Mouse (Mus musculus) lung, adult 2 months (tissue): Measurements from ENCODE around the gene Traf4.

Source experiments
- CTCF ChIP-seq: fragments of 200-500 bp; IDR thresholded peaks from 2 replicates; pipeline ENCODE4 v1.5.1; 2011; ENCODE audit warnings: mild to moderate bottlenecking, low read length, control low read depth; ENCODE audit not compliant: insufficient read depth
- POLR2A ChIP-seq: fragments of 200-500 bp; IDR thresholded peaks from 2 replicates; pipeline ENCODE4 v1.6.1; 2011; ENCODE audit warnings: low read depth, mild to moderate bottlenecking, control low read depth, low read length, borderline replicate concordance; ENCODE audit errors: extremely low read depth

GRCm38 (mm10) chr11:78119898-78120297 is 45.5 kb downstream of the Traf4 start:
- TF ChIP-seq CTCF (no peak), POLR2A (no peak)
